Mouse (Mus musculus): ENCODE measurements around the gene Calcoco1.
A peak's percentile ranks its signal among the peaks of the same experiment; 100 is the strongest.
"Not testable (repeated sequence)": the region's sequence is repeated elsewhere in the genome, so short reads cannot be mapped to it uniquely, and the experiment has no call there.

The Calcoco1 gene

GRCm38 (mm10) chr15:102692991-102693411 lies 29.0 kb downstream of the Calcoco1 start:
- peak in 1 of 2 experiments; percentile 59 for DNase-seq (ENCODE audit: low spot score in 2 of 2)

- no peak for DNase-seq (ENCODE audit: low spot score in 2 of 2)
These were observed 29.6 kb downstream of the Calcoco1 start for GRCm38 (mm10) chr15:102692321-102692804.

GRCm38 (mm10) chr15:102685791-102686190 lies 36.2 kb downstream of the Calcoco1 start:
- no peak for DNase-seq (ENCODE audit: low spot score in 2 of 2)

- no peak for DNase-seq (ENCODE audit: low spot score in 2 of 2)
These were observed 38.3 kb downstream of the Calcoco1 start for GRCm38 (mm10) chr15:102683670-102684069.

- no peak for DNase-seq (ENCODE audit: low spot score in 2 of 2)
These were observed 45.6 kb downstream of the Calcoco1 start for GRCm38 (mm10) chr15:102676345-102676744.

GRCm38 (mm10) chr15:102673548-102673947 lies 48.4 kb downstream of the Calcoco1 start:
- DNase-seq (ENCODE audit: low spot score in 2 of 2) = peak; percentile 28 to 41

GRCm38 (mm10) chr15:102672215-102673071 lies 49.5 kb downstream of the Calcoco1 start, which contains the start of gene Atp5g2:
Gene Atp5g2, minus strand, starts transcription at chr15:102672352.
- DNase-seq (ENCODE audit: low spot score in 2 of 2) = peak; percentile 27 to 34

- peak; percentile 57 to 61 for DNase-seq (ENCODE audit: low spot score in 2 of 2)
These were observed 50.2 kb downstream of the Calcoco1 start for GRCm38 (mm10) chr15:102671721-102672214.

- peak; percentile 97 for DNase-seq (ENCODE audit: low spot score in 2 of 2)
These were observed 51.0 kb downstream of the Calcoco1 start for GRCm38 (mm10) chr15:102670767-102671575.

- DNase-seq (ENCODE audit: low spot score in 2 of 2) = no peak
These were observed 51.7 kb downstream of the Calcoco1 start for GRCm38 (mm10) chr15:102670281-102670680.

- DNase-seq (ENCODE audit: low spot score in 2 of 2) = no peak
These were observed 52.4 kb downstream of the Calcoco1 start for GRCm38 (mm10) chr15:102669571-102669970.

- DNase-seq (ENCODE audit: low spot score in 2 of 2) = peak; percentile 35 to 36
These were observed 56.5 kb downstream of the Calcoco1 start for GRCm38 (mm10) chr15:102665494-102665893.

- DNase-seq (ENCODE audit: low spot score in 2 of 2) = no peak
These were observed 58.2 kb downstream of the Calcoco1 start for GRCm38 (mm10) chr15:102663825-102664224.

GRCm38 (mm10) chr15:102662601-102663000 lies 59.4 kb downstream of the Calcoco1 start:
- DNase-seq (ENCODE audit: low spot score in 2 of 2) = not testable (repeated sequence)

GRCm38 (mm10) chr15:102657926-102658381 lies 64.0 kb downstream of the Calcoco1 start:
- no peak for DNase-seq (ENCODE audit: low spot score in 2 of 2)
